Mouse (Mus musculus): ENCODE data around the gene 1700086D15Rik. TPM values are rescaled to one million over a fixed set of nuclear protein-coding genes. Genes with fewer than 3 reads are reported as not detected.
A peak's percentile ranks its signal among the peaks of the same experiment; 100 is the strongest.

The 1700086D15Rik gene
- polyA plus RNA-seq, 1 experiment = 1.3 TPM

GRCm38 (mm10) chr11:65161881-65162766 is 2.4 kb upstream of the 1700086D15Rik start:
- H3K9me3 ChIP-seq (replicated peaks; ENCODE audit: control insufficient read depth, insufficient read depth, low read length, poor library complexity, severe bottlenecking) = no peaks in the 10 kb centered on the region
- H3K4me1 ChIP-seq (ENCODE audit: control insufficient read depth, insufficient read depth, low read length) = no peaks in the 10 kb centered on the region
- H3K9ac ChIP-seq (ENCODE audit: low read depth, poor library complexity, severe bottlenecking) = peak overlapping the region; percentile 80
- H3K27ac ChIP-seq (ENCODE audit: insufficient read depth, low read length) = no peak overlapping the region
- H3K27me3 ChIP-seq (ENCODE audit: control insufficient read depth, insufficient read depth, low read length, poor library complexity, severe bottlenecking) = no peaks in the 10 kb centered on the region
- peak overlapping the region; percentile 83 for H3K4me3 ChIP-seq (ENCODE audit: low read depth, low read length)
- TF ChIP-seq POLR2A (IDR thresholded peaks at IDR 0.05; ENCODE audit: insufficient read depth, low read length) (no peak), EP300 (IDR thresholded peaks at IDR 0.05; ENCODE audit: insufficient read depth, low read depth, low read length) (no peak)
- H3K36me3 ChIP-seq (ENCODE audit: control insufficient read depth, insufficient read depth, low read length, poor library complexity, severe bottlenecking) = no peaks in the 10 kb centered on the region

- Histone ChIP-seq H3K9ac (ENCODE audit: low read depth, poor library complexity, severe bottlenecking) (peak overlapping the region; percentile 80; the same call in 1 of the 2 replicates), H3K4me1 (ENCODE audit: control insufficient read depth, insufficient read depth, low read length) (no peaks in the 10 kb centered on the region), H3K36me3 (ENCODE audit: control insufficient read depth, insufficient read depth, low read length, poor library complexity, severe bottlenecking) (no peaks in the 10 kb centered on the region), H3K27ac (ENCODE audit: insufficient read depth, low read length) (no peak overlapping the region), H3K27me3 (ENCODE audit: control insufficient read depth, insufficient read depth, low read length, poor library complexity, severe bottlenecking) (no peaks in the 10 kb centered on the region), H3K4me3 (ENCODE audit: low read depth, low read length) (peak overlapping the region; percentile 83), H3K9me3 (replicated peaks; ENCODE audit: control insufficient read depth, insufficient read depth, low read length, poor library complexity, severe bottlenecking) (no peaks in the 10 kb centered on the region)
- TF ChIP-seq EP300 (IDR thresholded peaks at IDR 0.05; ENCODE audit: insufficient read depth, low read depth, low read length) (no peak), POLR2A (IDR thresholded peaks at IDR 0.05; ENCODE audit: insufficient read depth, low read length) (no peak), CTCF (IDR thresholded peaks at IDR 0.05; ENCODE audit: low read depth, low read length) (no peak)
Observed at GRCm38 (mm10) chr11:65160991-65161880, 1.5 kb upstream of the 1700086D15Rik start.

- no peak overlapping the region for H3K4me3 ChIP-seq (ENCODE audit: low read depth, low read length)
- H3K36me3 ChIP-seq (ENCODE audit: control insufficient read depth, insufficient read depth, low read length, poor library complexity, severe bottlenecking) = no peaks in the 10 kb centered on the region
- peaks cover 2% of the 10 kb centered on the region for H3K4me1 ChIP-seq (ENCODE audit: control insufficient read depth, insufficient read depth, low read length)
- TF ChIP-seq EP300 (IDR thresholded peaks at IDR 0.05; ENCODE audit: insufficient read depth, low read depth, low read length) = no peak
- no peak for TF ChIP-seq POLR2A (IDR thresholded peaks at IDR 0.05; ENCODE audit: insufficient read depth, low read length)
- TF ChIP-seq CTCF (IDR thresholded peaks at IDR 0.05; ENCODE audit: low read depth, low read length) = no peak
- H3K27ac ChIP-seq (ENCODE audit: insufficient read depth, low read length) = no peak overlapping the region
- H3K27me3 ChIP-seq (ENCODE audit: control insufficient read depth, insufficient read depth, low read length, poor library complexity, severe bottlenecking) = no peaks in the 10 kb centered on the region
- H3K9ac ChIP-seq (ENCODE audit: low read depth, poor library complexity, severe bottlenecking) = no peak overlapping the region
- no peaks in the 10 kb centered on the region for H3K9me3 ChIP-seq (replicated peaks; ENCODE audit: control insufficient read depth, insufficient read depth, low read length, poor library complexity, severe bottlenecking)
Observed at GRCm38 (mm10) chr11:65158658-65158990, 1.1 kb downstream of the 1700086D15Rik start.

GRCm38 (mm10) chr11:65157966-65158657 is 1.6 kb downstream of the 1700086D15Rik start:
- Histone ChIP-seq H3K4me3 (ENCODE audit: low read depth, low read length) (no peak overlapping the region), H3K9me3 (replicated peaks; ENCODE audit: control insufficient read depth, insufficient read depth, low read length, poor library complexity, severe bottlenecking) (no peaks in the 10 kb centered on the region), H3K9ac (ENCODE audit: low read depth, poor library complexity, severe bottlenecking) (no peak overlapping the region), H3K36me3 (ENCODE audit: control insufficient read depth, insufficient read depth, low read length, poor library complexity, severe bottlenecking) (no peaks in the 10 kb centered on the region), H3K4me1 (ENCODE audit: control insufficient read depth, insufficient read depth, low read length) (peaks cover 3% of the 10 kb centered on the region), H3K27ac (ENCODE audit: insufficient read depth, low read length) (no peak overlapping the region), H3K27me3 (ENCODE audit: control insufficient read depth, insufficient read depth, low read length, poor library complexity, severe bottlenecking) (no peaks in the 10 kb centered on the region)
- no peak for TF ChIP-seq EP300 (IDR thresholded peaks at IDR 0.05; ENCODE audit: insufficient read depth, low read depth, low read length)

- H3K9me3 ChIP-seq (replicated peaks; ENCODE audit: control insufficient read depth, insufficient read depth, low read length, poor library complexity, severe bottlenecking) = no peaks in the 10 kb centered on the region
Observed at GRCm38 (mm10) chr11:65153006-65153405, 6.7 kb downstream of the 1700086D15Rik start.

More at GRCm38 (mm10) chr11:65153006-65153405, 6.7 kb downstream of the 1700086D15Rik start:
- H3K36me3 ChIP-seq (ENCODE audit: control insufficient read depth, insufficient read depth, low read length, poor library complexity, severe bottlenecking) = no peaks in the 10 kb centered on the region
- no peak overlapping the region for H3K4me3 ChIP-seq (ENCODE audit: low read depth, low read length)
- H3K4me1 ChIP-seq (ENCODE audit: control insufficient read depth, insufficient read depth, low read length) = peaks cover 3% of the 10 kb centered on the region
- no peaks in the 10 kb centered on the region for H3K27me3 ChIP-seq (ENCODE audit: control insufficient read depth, insufficient read depth, low read length, poor library complexity, severe bottlenecking)
- TF ChIP-seq POLR2A (IDR thresholded peaks at IDR 0.05; ENCODE audit: insufficient read depth, low read length) (no peak), CTCF (IDR thresholded peaks at IDR 0.05; ENCODE audit: low read depth, low read length) (no peak), EP300 (IDR thresholded peaks at IDR 0.05; ENCODE audit: insufficient read depth, low read depth, low read length) (no peak)
- H3K9ac ChIP-seq (ENCODE audit: low read depth, poor library complexity, severe bottlenecking) = no peak overlapping the region
- H3K27ac ChIP-seq (ENCODE audit: insufficient read depth, low read length) = no peak overlapping the region
